Mouse (Mus musculus) left cerebral cortex, postnatal 25 days (tissue): ENCODE measurements around the gene H2al1g. TPM values are rescaled to one million over a fixed set of nuclear protein-coding genes. Genes with fewer than 3 reads are reported as not detected.

Experiments used
- DNase-seq, 2 experiments: peaks; one replicate each; pipeline ENCODE4 v3.0.0; 2022; ENCODE audit warnings: low spot score in 2 of 2, mixed read lengths in 1 of 2
- intact Hi-C: fragments of 180-260 bp; cut with DNase I; formaldehyde crosslinking; loops from one replicate; pipeline ENCODE4 v1.15.1; 2025
- total RNA-seq, 2 experiments: library from RNA; stranded (reverse); gene quantifications; 2 replicates each; pipeline ENCODE4 v1.2.3; 2021

The H2al1g gene
- total RNA-seq, 2 experiments from 2014 or later: not detected

GRCm38 (mm10) chrX:11365151-11365550, 47.1 kb downstream of the H2al1g start:
- no peak for DNase-seq
- intact Hi-C loops: no loop called here

Other genes with a start within 250 kb of the H2al1g start
- not detected for gene H2al1a, start 19.0 kb upstream of the H2al1g start, total RNA-seq
- gene H2al1b, start 15.8 kb upstream of the H2al1g start, total RNA-seq: not detected
- gene H2al1c, start 12.6 kb upstream of the H2al1g start, total RNA-seq: not detected
- gene H2al1d, start 9.4 kb upstream of the H2al1g start, total RNA-seq: not detected
- gene H2al1e, start 6.3 kb upstream of the H2al1g start, total RNA-seq: not detected
- not detected for gene H2al1f, start 3.1 kb upstream of the H2al1g start, total RNA-seq
- gene H2al1h, start 3.2 kb downstream of the H2al1g start, total RNA-seq: not detected
- gene H2al1i, start 6.4 kb downstream of the H2al1g start, total RNA-seq: not detected
- not detected for gene H2al1j, start 9.6 kb downstream of the H2al1g start, total RNA-seq